Mouse (Mus musculus): Measurements from ENCODE around the gene Grap2. TPM values are rescaled to one million over a fixed set of nuclear protein-coding genes. Genes with fewer than 3 reads are reported as not detected.

Gene Grap2
- total RNA-seq, 2 experiments from 2014 or later: 0.40 to 0.54 TPM

DNA sequence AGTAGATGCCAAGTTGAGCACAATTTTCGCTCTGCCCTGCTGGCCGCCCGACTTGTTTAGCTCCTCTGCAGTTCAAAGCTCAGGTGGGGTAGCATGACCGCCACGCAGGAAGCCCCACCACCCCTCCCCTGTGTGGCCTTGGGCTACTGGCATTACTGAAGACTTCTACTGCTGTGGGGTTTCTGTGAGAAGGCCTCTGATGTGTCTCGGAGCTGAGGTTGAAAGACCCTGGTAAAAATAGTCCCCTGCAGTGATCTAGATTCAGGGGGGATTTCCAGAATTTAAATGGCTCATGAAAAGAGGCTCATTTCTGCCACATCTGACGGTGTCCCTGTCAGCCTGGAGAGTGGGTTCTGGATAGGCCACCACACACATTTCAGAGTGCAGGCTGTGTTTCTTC is 30.1 kb downstream of the Grap2 start:
- DNase-seq: no peak

DNA sequence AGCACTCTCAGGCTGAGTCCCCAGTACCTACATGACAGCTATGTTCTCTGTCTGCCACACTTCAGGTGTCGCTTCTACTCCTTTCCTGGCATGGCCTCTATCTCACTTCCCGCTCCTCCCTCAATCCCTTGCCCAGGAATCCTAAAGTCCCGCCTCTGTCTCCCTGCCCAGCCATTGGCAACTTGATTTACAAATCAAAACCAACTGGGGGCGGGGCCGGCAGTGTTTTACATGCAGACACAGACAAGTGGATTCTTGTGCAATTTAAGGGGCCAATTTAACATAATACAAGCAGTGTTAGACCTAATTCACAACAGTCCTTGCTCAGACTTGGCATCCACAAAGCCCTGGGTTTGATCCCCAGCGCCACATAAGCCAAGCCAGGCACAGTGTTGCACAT is 31.6 kb downstream of the Grap2 start:
- no peak for DNase-seq

DNA sequence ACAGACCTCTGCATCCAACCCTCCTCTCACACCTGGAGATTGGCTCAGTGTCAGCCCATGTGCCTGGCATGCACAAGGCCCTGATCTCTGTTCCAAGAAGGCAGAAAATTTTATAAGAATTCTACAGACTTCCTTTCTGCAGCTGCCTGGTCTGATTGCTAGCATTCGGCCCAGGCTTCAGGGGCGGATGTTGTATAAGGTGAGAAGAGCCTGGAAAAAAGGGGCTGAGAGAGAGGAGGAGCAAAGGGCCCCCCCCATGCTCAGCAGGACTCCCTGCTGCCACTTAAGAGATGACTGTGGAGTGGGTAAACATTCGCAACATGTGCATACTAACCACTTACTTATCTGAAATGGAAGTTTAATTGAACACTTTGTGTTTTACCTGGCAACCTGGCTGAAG is 35.6 kb downstream of the Grap2 start:
- no peak for DNase-seq

DNA sequence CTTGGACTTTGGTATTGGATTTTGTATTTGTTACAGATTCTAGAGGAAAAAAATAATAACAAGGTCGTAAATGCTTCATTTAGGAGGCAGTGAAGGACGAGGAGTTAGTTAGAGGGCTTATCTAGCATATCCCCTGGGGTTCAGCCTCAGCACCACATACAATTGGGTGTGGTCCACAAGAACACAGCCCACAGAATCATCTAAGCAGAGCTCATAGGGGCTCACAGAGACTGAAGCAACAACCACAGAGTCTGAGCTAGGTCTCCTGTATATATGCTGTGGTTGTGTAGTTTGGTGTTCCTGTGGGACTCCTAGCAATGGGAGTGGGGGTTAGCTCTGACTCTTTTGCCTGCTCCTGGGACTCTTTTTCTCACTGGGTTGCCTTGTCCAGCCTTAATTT is 37.9 kb downstream of the Grap2 start:
- DNase-seq: no peak

DNA sequence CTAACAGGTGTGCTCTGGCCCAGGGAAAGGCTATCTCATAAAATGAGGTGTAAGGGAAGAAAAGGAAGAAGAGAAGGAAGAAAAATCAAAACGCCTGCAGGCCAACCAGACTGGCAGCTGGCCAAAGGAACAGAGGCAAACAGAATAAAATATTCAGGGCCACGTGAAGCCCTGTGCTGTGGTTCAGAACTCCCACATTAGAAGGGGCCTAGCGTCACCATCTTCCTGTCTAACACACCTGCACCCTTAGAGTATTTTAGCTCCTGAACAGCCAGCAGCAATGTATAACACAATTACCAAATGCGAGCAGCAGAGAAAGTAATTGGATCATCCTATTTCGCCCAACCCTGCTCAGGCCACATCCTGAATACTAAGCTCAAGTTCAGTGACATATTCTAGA is 39.1 kb downstream of the Grap2 start:
- DNase-seq: no peak

DNA sequence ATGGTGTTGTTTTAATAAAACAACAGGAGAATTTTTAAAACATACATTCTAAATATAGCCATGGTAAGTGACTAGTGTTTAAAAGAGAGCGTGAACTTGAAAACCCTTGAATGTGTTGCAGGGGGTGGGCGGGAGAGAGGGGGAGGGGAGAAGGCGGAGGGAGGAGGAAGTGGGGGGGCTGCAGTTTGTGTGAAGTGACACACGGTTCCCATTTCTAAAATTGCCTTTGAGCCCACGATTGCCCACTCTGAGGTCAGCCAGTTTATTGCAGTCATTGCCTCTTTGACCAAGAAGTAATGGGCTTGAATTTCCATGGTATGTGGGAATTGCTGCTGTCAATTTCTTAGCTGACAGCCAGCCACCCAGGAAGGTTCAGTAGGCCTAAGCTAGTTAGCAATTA is 41.5 kb downstream of the Grap2 start:
- DNase-seq: no peak

DNA sequence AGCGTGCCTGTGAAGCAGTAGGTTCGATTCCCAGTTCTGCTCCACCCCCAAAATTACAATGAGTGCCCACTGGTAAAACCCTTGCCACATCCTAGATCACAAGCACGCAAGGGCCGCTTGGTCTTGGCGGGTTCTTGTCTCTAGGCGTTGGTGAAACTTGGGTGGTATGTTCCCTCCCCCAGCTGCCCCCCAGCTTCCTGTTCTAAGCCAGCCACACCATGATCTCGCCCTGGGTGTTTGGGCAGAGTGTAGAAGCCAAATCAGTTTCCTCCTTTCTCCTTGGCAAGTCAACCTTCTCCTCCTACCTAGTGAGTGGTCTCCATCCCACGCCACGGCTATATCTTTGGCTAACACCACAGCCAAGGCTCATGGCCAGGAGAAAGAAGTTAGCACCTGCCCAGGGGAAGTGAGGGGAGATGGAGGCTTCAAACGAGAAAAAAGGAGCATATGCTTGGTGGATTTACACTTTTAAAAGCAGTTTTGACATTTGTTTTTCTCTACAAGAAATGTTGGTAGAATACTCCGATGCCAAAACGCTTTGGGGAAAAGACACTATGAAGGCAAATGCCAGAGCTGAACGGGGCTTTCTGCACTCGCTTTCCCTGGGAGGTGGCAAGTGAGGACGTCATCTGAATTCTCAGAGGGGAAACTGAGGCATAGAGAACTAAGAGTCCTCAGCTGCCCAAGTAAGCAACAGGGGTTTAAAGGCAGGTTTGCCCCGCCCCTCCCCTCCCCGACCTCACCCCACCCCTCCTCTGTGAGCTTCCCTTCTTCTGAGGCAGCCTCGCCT is 42.3 kb downstream of the Grap2 start:
- no peak for DNase-seq

DNA sequence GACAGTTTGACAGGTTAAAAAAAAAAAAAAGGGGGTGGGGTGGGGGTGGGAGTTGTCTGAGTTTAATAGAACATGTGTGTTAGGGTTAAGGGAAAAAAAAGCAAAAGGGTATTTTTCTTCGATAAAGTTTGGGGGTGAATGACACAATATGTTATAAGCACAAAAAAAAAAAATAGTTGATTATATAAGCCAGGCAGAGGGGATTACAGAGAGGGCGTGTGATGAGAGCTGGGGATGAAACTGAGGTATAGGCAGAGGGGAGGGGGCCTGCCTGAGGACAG is 42.8 kb downstream of the Grap2 start:
- no peak for DNase-seq

DNA sequence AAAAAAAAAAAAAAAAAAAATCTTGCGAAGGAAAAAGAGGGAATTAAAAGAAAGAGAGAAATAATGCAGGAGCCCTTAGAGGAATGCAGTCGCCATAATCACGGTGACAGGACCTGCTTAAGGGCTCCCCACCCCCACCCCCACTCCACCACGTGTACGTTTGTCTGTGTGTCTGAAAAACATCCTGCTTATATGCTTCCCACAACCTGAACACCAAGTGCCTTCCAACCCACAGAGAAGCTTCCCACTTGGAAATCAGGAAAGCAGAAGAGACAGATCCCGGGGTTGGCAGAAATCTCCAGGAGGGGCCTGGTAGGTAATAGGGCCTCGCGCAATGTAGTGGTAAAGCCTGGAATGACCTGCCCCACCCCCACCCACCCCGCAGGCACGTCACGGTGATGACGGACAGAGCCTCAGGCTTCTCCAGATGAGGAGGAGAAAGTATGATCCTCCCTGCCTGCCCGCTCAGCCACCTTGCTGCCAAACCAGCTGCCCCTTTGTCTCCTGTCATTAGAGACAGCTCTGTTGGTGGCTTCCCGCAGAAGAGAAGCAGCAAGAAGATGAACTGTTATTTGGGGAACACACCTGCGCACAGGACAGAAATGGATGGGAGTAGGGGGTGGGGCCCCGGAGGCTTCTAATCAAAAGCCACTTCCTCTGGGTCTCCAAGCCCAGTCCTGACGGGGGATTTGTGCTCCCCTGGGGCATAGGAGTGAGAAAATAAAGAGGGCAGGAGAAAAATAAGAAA is 43.4 kb downstream of the Grap2 start:
- DNase-seq: no peak

DNA sequence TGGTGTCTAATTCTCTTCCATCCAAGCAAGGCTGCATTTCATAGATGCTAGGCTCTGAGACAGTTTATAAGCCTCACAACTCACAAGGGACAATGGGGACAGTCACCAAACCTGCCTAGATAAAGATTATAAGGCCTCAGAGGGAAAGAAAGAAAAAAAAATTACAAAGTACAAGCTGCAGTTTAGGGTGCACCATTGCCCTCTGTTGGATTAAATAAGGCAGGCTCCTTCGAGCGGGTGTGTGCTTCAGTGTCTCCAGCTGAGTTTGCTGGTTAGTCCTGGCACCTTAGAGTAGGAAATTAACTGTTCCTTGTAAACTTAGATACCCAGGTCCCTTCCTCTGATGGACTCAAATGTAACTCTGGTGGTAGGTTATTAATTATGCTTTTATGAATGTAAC is 45.4 kb downstream of the Grap2 start:
- no peak for DNase-seq

DNA sequence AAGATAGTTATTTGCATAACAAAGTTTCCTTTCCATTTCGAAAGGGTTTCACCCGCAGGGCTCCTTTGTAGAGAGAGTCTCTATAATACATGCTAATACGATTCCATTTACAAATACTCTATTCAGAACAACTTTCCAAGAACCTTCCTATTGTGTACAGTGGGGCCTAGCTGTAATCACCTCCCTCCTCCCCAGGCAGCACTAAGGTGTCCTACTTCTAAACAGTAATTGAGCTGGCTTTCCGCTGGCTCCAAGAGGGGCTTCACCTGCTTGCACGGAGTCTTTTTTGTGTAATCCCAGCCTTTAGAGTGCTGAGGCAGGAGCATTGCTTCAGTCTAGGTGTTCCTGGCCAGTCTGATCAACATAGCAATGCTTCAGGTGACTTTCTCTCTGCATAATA is 46.8 kb downstream of the Grap2 start:
- no peak for DNase-seq

DNA sequence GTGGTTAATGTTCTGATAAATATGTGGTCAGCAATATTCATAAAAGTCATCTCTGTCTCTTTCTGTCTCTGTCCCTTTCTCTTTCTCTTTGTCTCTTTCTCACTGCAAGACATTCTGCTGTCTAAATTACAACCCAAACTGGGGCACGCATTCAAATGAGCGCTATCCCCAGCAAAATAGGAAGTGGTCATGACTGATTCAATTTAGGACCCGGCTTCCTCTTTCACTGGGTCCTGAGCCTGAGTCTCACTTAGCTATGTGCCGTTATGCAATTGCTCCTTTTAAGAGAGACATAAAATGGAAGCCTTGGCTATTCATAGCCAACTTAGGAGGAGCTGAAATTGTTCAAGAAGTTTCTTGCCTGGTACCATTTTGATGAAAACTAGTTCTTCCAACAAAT is 47.4 kb downstream of the Grap2 start:
- DNase-seq: no peak

DNA sequence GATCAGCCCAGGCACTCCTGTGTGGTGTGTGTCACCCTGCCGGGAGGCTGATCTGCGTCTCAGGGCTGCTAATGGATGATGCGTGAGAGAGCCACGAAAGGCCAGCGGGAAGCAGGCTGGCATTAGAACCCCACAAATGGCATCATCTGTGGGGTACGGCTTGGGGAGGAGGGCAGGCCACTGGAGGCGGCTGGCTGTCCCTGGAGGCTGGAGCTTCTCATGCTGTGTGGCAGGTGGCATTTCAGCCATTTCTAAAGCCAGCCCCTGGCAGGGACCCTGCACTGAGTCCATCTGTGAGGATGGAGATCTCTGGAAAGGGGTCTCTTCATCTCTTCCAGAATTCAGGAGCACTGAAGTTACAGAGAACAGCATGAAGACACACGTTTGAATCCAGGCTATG is 48.0 kb downstream of the Grap2 start:
- no peak for DNase-seq

DNA sequence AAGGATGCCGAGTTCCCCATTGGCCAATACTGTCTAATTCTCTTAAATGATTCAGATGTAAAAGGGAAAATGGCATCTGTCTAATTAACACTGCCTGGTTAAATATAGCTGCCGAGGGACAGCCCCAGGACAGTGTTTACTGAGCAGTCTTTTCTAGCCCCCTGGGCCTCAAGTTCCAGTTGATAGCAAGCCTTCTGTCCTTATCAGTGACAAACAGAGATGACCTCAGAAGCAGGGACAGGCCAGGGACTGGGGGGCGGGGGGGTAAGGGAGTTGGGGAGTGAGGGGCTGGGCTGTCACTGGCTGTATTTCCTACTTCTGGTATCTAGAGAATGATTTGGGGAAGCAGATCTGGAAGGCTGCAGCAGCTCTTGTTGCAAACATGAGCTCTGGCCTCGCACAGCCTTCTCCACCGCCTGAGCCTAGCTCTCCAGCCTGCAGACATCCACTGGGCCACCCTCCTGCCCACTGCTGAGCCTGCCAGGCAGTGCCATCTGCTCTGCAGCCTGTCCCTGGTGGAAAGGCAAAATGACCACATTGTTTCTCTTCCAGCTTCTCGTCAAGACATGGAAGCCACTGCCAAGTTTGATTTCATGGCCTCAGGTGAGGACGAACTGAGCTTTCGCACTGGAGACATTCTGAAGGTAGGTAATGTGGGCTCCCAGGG is 50.9 kb downstream of the Grap2 start:
- no peak for DNase-seq

DNA sequence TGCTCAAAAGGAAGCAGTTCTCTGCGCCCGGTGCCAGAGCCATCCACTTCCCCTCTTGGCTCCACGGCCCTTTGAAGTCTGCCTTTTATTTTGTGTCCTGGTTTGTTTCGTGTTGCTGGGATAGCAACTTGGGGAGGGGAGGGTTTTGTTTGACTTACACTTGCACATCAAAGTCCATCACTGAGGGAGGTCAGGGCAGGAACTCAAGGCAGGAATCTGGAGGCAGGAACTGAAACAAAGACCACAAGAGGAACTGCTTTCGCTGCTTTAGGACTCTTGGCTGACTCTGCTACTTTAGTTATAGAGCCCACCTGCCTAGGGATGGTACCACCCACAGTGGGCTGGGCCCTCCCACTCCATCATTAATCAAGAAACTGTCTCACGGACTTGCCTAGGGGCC is 54.1 kb downstream of the Grap2 start:
- no peak for DNase-seq

DNA sequence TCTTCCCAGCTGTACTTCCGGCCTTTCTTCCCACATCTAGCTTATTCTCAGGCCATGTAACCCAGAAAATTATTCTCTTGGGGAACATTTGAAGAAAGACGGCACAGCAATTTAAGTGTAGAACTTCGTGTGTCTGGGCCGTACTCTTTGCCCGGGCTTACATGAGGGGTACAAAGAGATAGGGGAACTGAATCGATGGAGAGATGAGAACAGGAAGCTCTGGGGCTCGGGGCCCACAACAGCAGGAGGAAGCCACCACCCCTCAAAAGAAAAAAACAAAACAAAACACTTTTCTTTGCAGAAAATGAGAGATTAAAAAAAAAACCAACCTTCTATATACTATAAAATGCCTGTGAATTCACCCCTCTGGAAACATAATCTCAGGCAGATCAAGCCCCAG is 57.8 kb downstream of the Grap2 start:
- DNase-seq: no peak

DNA sequence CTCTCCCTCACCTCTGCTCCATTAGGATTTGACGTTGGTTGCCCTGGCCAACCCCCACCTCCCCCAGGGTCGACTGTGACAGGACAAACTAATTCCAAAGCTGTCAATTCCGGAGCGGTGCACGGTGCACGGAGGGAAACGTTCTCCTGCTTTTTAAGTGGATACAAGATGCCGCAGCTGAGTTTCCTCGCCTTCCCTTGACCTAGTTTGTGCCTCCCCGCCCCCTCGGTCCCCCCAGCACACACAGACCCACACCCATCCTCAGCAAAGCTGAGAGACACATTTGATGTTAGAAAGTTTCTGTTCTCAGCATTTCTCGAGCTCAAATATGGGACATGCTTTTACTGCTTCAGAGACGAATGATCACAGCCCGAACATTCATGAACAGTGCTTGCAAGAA is 58.3 kb downstream of the Grap2 start:
- no peak for DNase-seq

DNA sequence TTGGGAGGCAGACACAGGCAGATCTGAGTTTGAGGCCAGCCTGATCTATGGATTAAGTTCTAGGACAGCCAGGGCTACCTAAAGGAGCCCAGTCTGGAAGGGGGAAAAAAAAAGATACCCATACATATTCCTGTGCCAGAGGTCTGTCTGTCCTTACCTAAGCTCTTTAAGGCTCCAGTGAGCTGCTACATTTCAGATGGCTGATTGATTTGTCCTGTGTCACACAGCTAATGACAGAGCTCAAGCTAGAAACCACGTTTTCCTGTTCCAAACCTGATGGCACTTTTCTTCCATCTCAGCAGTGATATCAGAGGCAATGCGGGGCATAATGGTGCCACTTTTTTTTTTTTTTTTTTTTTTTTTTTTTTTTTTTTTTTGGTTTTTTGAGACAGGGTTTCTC is 58.9 kb downstream of the Grap2 start:
- DNase-seq: no peak

DNA sequence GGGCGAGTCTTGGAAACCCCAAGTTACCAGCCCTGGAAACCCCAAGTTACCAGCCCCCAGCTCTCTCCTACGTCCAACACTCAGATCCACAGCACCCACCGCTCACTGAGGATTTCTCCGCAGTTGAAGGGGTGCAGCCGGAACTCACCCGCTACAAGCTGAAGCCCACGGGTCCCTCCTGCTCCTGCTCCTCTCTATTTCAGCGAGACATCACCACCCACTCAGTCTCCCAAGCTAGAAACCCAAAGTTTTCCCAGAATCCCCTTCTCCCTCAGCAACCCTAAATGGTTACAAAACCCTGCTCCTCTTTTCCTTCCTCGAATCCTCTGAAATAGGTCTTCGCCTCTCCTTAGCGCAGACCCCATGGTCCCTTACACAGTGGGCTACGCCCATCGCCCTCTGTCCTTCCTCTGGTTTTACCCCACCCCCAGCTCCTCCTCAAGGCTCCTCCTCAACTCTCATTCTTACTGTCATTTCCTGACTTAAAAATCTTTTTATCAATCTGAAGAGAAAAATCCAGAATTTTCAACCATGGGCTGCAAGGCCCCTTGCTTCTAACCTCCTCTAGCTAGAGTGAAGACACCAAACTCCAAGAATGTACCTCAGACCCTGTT is 60.0 kb downstream of the Grap2 start:
- no peak for DNase-seq

DNA sequence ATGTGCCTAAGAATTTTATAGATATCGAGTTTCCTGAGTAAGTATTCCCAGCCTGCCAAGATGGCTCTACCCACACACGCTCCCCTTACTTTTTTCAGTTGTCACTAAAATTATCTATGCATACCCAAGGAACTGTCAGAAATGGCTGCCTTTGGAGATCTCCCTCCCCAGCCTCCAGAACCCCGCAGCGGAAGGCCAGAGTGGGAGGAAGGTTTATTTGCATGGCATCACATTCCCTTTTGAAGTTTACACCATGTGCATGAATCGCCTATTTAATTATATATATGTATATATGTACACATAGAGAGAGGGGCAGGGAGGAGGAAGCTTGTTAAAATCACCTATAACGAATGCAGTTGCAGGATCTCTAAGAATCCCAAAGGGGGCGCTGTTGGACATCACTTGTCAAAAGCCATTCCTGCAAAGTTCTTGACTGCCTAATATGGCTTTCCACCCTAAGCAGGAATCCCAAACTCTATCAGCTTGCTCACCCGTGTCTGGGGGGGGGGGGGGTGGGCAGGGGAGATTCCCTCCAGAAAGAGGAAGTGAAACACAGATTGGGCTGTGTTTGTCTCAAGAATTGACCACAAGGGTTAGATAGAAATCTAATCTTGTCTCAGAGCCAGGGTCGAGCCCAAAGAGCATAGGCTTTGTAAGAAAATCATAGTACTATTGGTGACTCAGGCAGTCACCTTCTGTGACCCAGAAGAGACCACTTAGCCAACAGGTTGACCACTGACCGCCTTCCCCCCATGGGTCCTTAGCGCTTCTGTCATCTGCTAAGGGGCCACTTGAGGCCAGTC is 62.2 kb downstream of the Grap2 start:
- DNase-seq: no peak

DNA sequence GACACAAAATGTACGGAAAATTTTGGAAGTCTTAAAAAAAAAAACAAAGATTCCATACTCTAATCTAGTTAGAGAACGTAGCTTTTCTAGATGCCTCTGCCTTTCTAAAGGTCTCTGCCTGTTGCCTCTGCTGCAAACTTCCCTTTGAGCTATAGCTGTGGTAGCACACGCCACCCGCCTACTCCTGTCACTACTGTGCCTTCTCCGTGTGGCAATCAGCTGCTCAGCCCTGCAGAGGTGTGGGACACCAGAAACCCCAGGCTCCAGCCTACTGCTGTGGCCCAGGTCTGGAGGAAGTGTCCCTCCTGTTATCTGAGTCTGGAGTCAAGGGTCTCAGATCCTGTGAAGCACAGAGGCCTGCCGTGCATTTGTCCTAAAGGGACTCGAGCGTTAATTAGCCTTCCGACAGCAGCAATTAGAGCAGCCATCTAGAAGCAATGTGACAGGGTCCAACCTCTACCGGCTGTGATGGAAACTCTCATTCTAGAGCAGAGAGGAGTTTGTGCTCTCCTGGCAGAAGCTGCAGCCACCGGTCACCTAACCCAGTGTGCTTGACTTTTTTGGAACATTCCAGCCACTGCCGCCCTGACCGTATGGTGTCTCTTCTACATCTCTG is 64.5 kb downstream of the Grap2 start:
- no peak for DNase-seq

All from gastrocnemius, postnatal 10 days (tissue).